Mouse (Mus musculus) neutrophil, adult 59 days (primary cell): ENCODE results near the gene Slc6a21. TPM values are rescaled to one million over a fixed set of nuclear protein-coding genes. Genes with fewer than 3 reads are reported as not detected.

ENCODE experiments used
- total RNA-seq, 2 experiments: library from RNA; stranded (reverse); gene quantifications; 1 replicate in 1 of 2; 2 replicates in 1 of 2; pipeline ENCODE4 v1.2.4; 2023

The Slc6a21 gene
- under 1 TPM in 1 of 2 experiments, not detected in 1; 0.33 TPM for total RNA-seq

DNA sequence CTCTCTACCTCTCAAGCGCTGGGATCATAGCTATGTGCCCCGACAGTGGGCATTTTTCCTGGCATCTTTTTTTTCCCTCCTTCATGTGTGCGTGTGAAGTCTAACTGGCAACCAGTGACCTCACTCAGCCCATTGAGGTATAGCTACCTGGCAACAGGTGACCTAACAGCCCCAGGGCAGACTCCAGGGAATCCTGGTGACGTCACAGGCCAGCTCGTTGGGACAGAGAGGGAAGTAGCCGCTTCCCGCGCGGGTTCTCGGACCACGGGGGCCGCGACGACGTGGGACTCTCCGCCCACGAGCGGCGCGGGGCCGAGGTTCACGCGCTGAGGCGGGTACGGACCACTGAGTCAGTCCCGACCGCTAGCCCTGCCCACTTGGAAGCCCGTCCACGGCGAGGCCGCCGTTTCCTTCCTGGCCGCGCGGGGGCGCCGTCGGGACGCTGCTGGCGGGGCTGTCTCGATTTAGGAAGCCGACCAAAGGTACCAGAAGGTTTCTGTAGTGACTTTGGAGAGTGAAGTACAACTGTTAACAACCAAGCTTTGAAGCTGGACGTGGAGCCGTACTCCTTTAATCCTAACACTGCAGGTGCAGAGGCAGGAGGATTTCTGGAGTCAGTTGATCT lies at the start of gene Slc6a21:
Gene Slc6a21, plus strand, starts transcription at position 378 of the 625 bp plus-strand sequence.

DNA sequence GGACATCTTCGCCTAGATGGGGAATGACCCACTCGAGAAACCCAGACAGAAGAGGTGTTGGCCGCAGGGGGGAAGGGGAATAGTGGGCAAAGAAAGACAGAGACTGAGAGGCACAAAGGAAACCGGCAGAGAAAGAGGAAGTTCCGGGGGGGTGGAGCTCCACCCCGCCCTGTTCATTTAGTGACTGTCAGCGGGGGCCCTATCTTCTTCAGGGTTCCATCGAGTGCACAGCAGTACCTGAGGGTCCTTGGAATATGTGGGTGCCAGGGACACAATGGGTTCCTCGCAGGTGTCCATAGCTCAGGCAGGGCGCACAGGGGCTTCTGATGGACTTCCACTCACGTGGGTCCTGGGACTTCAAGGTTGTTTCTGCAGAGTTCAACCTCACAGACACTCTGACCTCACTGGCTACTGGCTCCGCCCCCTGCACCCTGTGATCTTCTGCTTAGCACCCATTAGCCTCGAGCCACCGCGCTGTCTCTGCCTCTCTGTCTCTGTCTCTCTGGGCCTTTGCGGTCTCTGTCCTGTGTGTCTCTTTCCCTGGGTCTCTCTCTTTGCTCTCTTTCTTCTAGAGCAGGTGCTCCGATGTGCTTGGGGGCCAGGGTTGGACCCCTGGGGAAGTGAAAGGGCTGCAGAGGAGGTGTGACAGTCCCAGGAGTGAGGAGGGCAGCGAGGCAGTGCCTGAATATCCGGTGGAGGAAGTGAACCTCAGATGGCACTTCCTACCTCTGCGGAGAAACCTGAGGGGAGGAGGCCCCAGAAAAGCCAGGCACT lies 38.4 kb upstream of the Slc6a21 start, which contains the start of gene Cd37:
Gene Cd37, minus strand, starts transcription at position 393 of the 774 bp plus-strand sequence.

GRCm38 (mm10) chr7:45240633-45241388 lies 36.5 kb upstream of the Slc6a21 start, which contains the start of gene Slc6a16:
Slc6a16 (plus strand) TSS chr7:45241085.

DNA sequence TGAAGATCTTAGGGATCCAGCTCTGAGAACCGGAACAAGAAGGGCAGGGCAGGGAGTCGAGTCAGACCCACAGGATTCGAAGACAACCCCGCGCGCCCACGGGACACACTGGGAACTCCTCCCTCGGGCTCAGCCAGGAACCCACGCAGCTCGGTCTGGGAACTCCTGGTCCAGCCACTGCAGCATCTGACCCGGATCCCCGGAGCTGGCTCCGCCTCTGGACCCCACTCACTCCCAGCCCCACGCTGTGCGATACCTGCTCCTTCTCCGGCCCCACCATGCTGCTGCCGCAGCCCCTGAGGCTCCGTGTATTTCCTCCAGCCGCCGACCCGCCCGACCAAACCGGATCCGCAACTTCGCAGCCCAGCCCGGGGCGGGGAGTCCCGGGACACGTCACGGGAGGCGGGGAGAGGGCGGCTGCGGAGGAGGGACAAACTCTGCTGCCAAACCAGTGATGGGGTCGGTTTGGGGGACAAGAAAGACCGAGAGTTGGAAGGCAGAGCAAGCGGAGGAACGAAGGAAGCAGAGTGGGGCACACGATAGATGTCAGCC lies 56.2 kb downstream of the Slc6a21 start, which contains the start of gene Trpm4:
Gene Trpm4, minus strand, starts transcription at position 350 of the 552 bp plus-strand sequence.

DNA sequence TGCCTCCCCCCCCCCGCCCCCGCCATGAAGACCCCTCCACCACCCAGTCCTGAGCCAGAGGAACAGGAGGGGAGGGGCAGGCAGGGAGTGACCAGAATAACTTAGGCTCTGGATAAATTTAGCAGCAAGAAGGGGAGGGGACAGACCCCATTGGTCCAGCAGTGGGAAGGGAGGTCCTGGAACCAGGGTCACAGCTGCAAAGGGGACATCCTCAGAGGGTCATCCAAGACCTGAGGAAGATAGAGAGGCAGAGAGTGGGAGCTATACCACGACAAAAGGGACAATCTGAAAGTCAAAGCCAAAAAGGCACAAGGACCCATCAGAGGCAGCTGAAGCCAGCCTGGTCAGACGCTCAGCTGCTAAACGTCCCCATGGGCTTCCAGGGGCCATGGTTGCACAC lies 57.7 kb downstream of the Slc6a21 start, which contains the start of gene Hrc:
Gene Hrc, plus strand, starts transcription at position 235 of the 400 bp plus-strand sequence.

Other genes starting within 250 kb of the Slc6a21 start
- 10 to 100 TPM; 22.7 to 23.8 TPM for gene Prr12, start 224.6 kb upstream of the Slc6a21 start, total RNA-seq
- 10 to 100 TPM; 31.4 to 34.3 TPM for gene Nosip, start 215.1 kb upstream of the Slc6a21 start, total RNA-seq
- gene Prrg2, start 214.8 kb upstream of the Slc6a21 start, total RNA-seq = 10 to 100 TPM; 14.5 to 15.6 TPM
- gene Rcn3, start 185.3 kb upstream of the Slc6a21 start, total RNA-seq = 1 to 10 TPM in 1 of 2 experiments, under 1 TPM in 1; 0.79 to 2.8 TPM
- gene Fcgrt, start 173.7 kb upstream of the Slc6a21 start, total RNA-seq = 10 to 100 TPM; 15.6 to 23.0 TPM
- gene Rps11, start 153.1 kb upstream of the Slc6a21 start, total RNA-seq = 1,000 to 10,000 TPM in 1 of 2 experiments, 100 to 1,000 TPM in 1; 885 to 1,040 TPM
- 1,000 to 10,000 TPM; 1,010 to 1,095 TPM for gene Rpl13a, start 148.8 kb upstream of the Slc6a21 start, total RNA-seq
- gene Gm45713, start 141.3 kb upstream of the Slc6a21 start, total RNA-seq = not detected
- 10 to 100 TPM; 23.6 to 24.1 TPM for gene Flt3l, start 141.1 kb upstream of the Slc6a21 start, total RNA-seq
- gene Pih1d1, start 123.2 kb upstream of the Slc6a21 start, total RNA-seq = 10 to 100 TPM; 40.2 to 48.4 TPM
- gene Aldh16a1, start 122.9 kb upstream of the Slc6a21 start, total RNA-seq = 100 to 1,000 TPM in 1 of 2 experiments, 10 to 100 TPM in 1; 79.9 to 118 TPM
- not detected for gene Slc17a7, start 113.6 kb upstream of the Slc6a21 start, total RNA-seq
- gene Gfy, start 97.9 kb upstream of the Slc6a21 start, total RNA-seq = not detected
- gene Pth2, start 96.5 kb upstream of the Slc6a21 start, total RNA-seq = not detected
- under 1 TPM in 1 of 2 experiments, not detected in 1; 0.20 TPM for gene Ccdc155, start 72.6 kb upstream of the Slc6a21 start, total RNA-seq
- gene Dkkl1, start 65.4 kb upstream of the Slc6a21 start, total RNA-seq = under 1 TPM; 0.58 to 0.95 TPM
- gene Tead2, start 61.8 kb upstream of the Slc6a21 start, total RNA-seq = not detected
- gene Cd37, start 38.4 kb upstream of the Slc6a21 start, total RNA-seq = 100 to 1,000 TPM; 351 to 377 TPM
- gene Slc6a16, start 36.4 kb upstream of the Slc6a21 start, total RNA-seq = under 1 TPM; 0.31 to 0.78 TPM
- 1 to 10 TPM; 3.5 to 4.6 TPM for gene Trpm4, start 56.3 kb downstream of the Slc6a21 start, total RNA-seq
- gene Hrc, start 57.8 kb downstream of the Slc6a21 start, total RNA-seq = not detected
- not detected for gene Ppfia3, start 89.5 kb downstream of the Slc6a21 start, total RNA-seq
- gene Lin7b, start 93.1 kb downstream of the Slc6a21 start, total RNA-seq = not detected
- 100 to 1,000 TPM; 286 to 302 TPM for gene Snrnp70, start 118.2 kb downstream of the Slc6a21 start, total RNA-seq
- not detected for gene Kcna7, start 128.1 kb downstream of the Slc6a21 start, total RNA-seq
- not detected for gene Ntf5, start 136.2 kb downstream of the Slc6a21 start, total RNA-seq
- not detected for gene Lhb, start 143.3 kb downstream of the Slc6a21 start, total RNA-seq
- 10 to 100 TPM; 49.3 to 67.0 TPM for gene Gys1, start 157.3 kb downstream of the Slc6a21 start, total RNA-seq
- gene Ruvbl2, start 160.6 kb downstream of the Slc6a21 start, total RNA-seq = 10 to 100 TPM; 31.3 to 32.1 TPM
- 1,000 to 10,000 TPM; 1,155 to 1,244 TPM for gene Ftl1, start 182.4 kb downstream of the Slc6a21 start, total RNA-seq
- gene Bax, start 189.4 kb downstream of the Slc6a21 start, total RNA-seq = 10 to 100 TPM; 42.2 to 50.4 TPM
- not detected for gene Tulp2, start 204.4 kb downstream of the Slc6a21 start, total RNA-seq
- gene Gm45808, start 209.3 kb downstream of the Slc6a21 start, total RNA-seq = 1 to 10 TPM in 1 of 2 experiments, under 1 TPM in 1; 0.80 to 1.9 TPM
- 1 to 10 TPM; 6.0 to 7.5 TPM for gene Dhdh, start 211.3 kb downstream of the Slc6a21 start, total RNA-seq
- gene Nucb1, start 232.9 kb downstream of the Slc6a21 start, total RNA-seq = 100 to 1,000 TPM; 103 to 126 TPM
- gene Ppp1r15a, start 248.8 kb downstream of the Slc6a21 start, total RNA-seq = 100 to 1,000 TPM; 173 to 218 TPM
- not detected for gene Plekha4, start 248.8 kb downstream of the Slc6a21 start, total RNA-seq